Mouse (Mus musculus): ENCODE measurements around the gene Aak1. TPM values are rescaled to one million over a fixed set of nuclear protein-coding genes. Genes with fewer than 3 reads are reported as not detected.

The Aak1 gene
- polyA plus RNA-seq, 1 experiment = 2.2 TPM

GRCm38 (mm10) chr6:86832802-86833502 lies 16.4 kb upstream of the Aak1 start:
- peaks cover 48% of the 10 kb centered on the region for H3K4me1 ChIP-seq
- H3K27me3 ChIP-seq (replicated peaks) = no peaks in the 10 kb centered on the region
- H3K36me3 ChIP-seq (replicated peaks; ENCODE audit: low read length) = no peaks in the 10 kb centered on the region
- H3K9me3 ChIP-seq = 0 out of 2 replicates have a peak, but pooled peaks cover 2% of the 10 kb centered on the region
- H3K4me3 ChIP-seq (replicated peaks) = peak overlapping the region; percentile 53
- TF ChIP-seq FLI1 (IDR thresholded peaks at IDR 0.05; ENCODE audit: low read length) = no peak
- no peak for TF ChIP-seq GATA1 (IDR thresholded peaks at IDR 0.05; ENCODE audit: borderline replicate concordance, low read length)

- Histone ChIP-seq H3K4me3 (replicated peaks) (no peak overlapping the region), H3K36me3 (replicated peaks; ENCODE audit: low read length) (no peaks in the 10 kb centered on the region), H3K27me3 (replicated peaks) (peaks cover 2% of the 10 kb centered on the region), H3K4me1 (peaks cover 15% of the 10 kb centered on the region), H3K9me3 (no peaks in the 10 kb centered on the region)
- TF ChIP-seq GATA1 (IDR thresholded peaks at IDR 0.05; ENCODE audit: borderline replicate concordance, low read length) (no peak), FLI1 (IDR thresholded peaks at IDR 0.05; ENCODE audit: low read length) (no peak)
Measured at GRCm38 (mm10) chr6:86839089-86839488, 10.2 kb upstream of the Aak1 start.

GRCm38 (mm10) chr6:86841949-86842348 lies 7.4 kb upstream of the Aak1 start:
- H3K4me1 ChIP-seq = peaks cover 22% of the 10 kb centered on the region
- no peaks in the 10 kb centered on the region for H3K36me3 ChIP-seq (replicated peaks; ENCODE audit: low read length)
- no peak for TF ChIP-seq FLI1 (IDR thresholded peaks at IDR 0.05; ENCODE audit: low read length)
- no peak for TF ChIP-seq GATA1 (IDR thresholded peaks at IDR 0.05; ENCODE audit: borderline replicate concordance, low read length)

GRCm38 (mm10) chr6:86843636-86844035 lies 5.7 kb upstream of the Aak1 start:
- no peak for TF ChIP-seq GATA1 (IDR thresholded peaks at IDR 0.05; ENCODE audit: borderline replicate concordance, low read length)
- TF ChIP-seq FLI1 (IDR thresholded peaks at IDR 0.05; ENCODE audit: low read length) = no peak
- Histone ChIP-seq H3K9me3 (no peaks in the 10 kb centered on the region), H3K4me1 (peaks cover 29% of the 10 kb centered on the region)

More at GRCm38 (mm10) chr6:86841949-86842348, 7.4 kb upstream of the Aak1 start:
- Histone ChIP-seq H3K9me3 (no peaks in the 10 kb centered on the region), H3K27me3 (replicated peaks) (peaks cover 4% of the 10 kb centered on the region), H3K4me3 (replicated peaks) (no peak overlapping the region)

GRCm38 (mm10) chr6:86846467-86846866 lies 2.9 kb upstream of the Aak1 start:
- Histone ChIP-seq H3K27me3 (replicated peaks) (peaks cover 2% of the 10 kb centered on the region), H3K4me1 (peaks cover 46% of the 10 kb centered on the region), H3K4me3 (replicated peaks) (no peak overlapping the region), H3K36me3 (replicated peaks; ENCODE audit: low read length) (no peaks in the 10 kb centered on the region), H3K9me3 (no peaks in the 10 kb centered on the region)
- no peak for TF ChIP-seq GATA1 (IDR thresholded peaks at IDR 0.05; ENCODE audit: borderline replicate concordance, low read length)
- no peak for TF ChIP-seq FLI1 (IDR thresholded peaks at IDR 0.05; ENCODE audit: low read length)

More at GRCm38 (mm10) chr6:86843636-86844035, 5.7 kb upstream of the Aak1 start:
- no peak overlapping the region for H3K4me3 ChIP-seq (replicated peaks)
- H3K36me3 ChIP-seq (replicated peaks; ENCODE audit: low read length) = no peaks in the 10 kb centered on the region
- H3K27me3 ChIP-seq (replicated peaks) = peaks cover 4% of the 10 kb centered on the region

- no peak overlapping the region for H3K4me3 ChIP-seq (replicated peaks)
Measured at GRCm38 (mm10) chr6:86847816-86848215, 1.5 kb upstream of the Aak1 start.

GRCm38 (mm10) chr6:86848580-86848914 lies 770 bp upstream of the Aak1 start:
- H3K4me3 ChIP-seq (replicated peaks) = peak overlapping the region; percentile 98
- no peak for TF ChIP-seq GATA1 (IDR thresholded peaks at IDR 0.05; ENCODE audit: borderline replicate concordance, low read length)
- no peak for TF ChIP-seq FLI1 (IDR thresholded peaks at IDR 0.05; ENCODE audit: low read length)
- H3K9me3 ChIP-seq = no peaks in the 10 kb centered on the region
- H3K36me3 ChIP-seq (replicated peaks; ENCODE audit: low read length) = peaks cover 5% of the 10 kb centered on the region
- peaks cover 2% of the 10 kb centered on the region for H3K27me3 ChIP-seq (replicated peaks)
- H3K4me1 ChIP-seq = peaks cover 60% of the 10 kb centered on the region

More at GRCm38 (mm10) chr6:86847816-86848215, 1.5 kb upstream of the Aak1 start:
- Histone ChIP-seq H3K9me3 (no peaks in the 10 kb centered on the region), H3K36me3 (replicated peaks; ENCODE audit: low read length) (no peaks in the 10 kb centered on the region), H3K4me1 (peaks cover 59% of the 10 kb centered on the region), H3K27me3 (replicated peaks) (peaks cover 2% of the 10 kb centered on the region)
- TF ChIP-seq FLI1 (IDR thresholded peaks at IDR 0.05; ENCODE audit: low read length) (no peak), GATA1 (IDR thresholded peaks at IDR 0.05; ENCODE audit: borderline replicate concordance, low read length) (no peak)

GRCm38 (mm10) chr6:86849692-86850445 lies 552 bp downstream of the Aak1 start:
- peaks cover 18% of the 10 kb centered on the region for H3K36me3 ChIP-seq (replicated peaks; ENCODE audit: low read length)
- no peaks in the 10 kb centered on the region for H3K9me3 ChIP-seq
- H3K4me1 ChIP-seq = peaks cover 67% of the 10 kb centered on the region
- peak overlapping the region; percentile 98 for H3K4me3 ChIP-seq (replicated peaks)
- TF ChIP-seq GATA1 (IDR thresholded peaks at IDR 0.05; ENCODE audit: borderline replicate concordance, low read length) (no peak), FLI1 (IDR thresholded peaks at IDR 0.05; ENCODE audit: low read length) (no peak)
- H3K27me3 ChIP-seq (replicated peaks) = peaks cover 2% of the 10 kb centered on the region

- H3K4me3 ChIP-seq (replicated peaks) = peak overlapping the region; percentile 98
- TF ChIP-seq FLI1 (IDR thresholded peaks at IDR 0.05; ENCODE audit: low read length) (no peak), GATA1 (IDR thresholded peaks at IDR 0.05; ENCODE audit: borderline replicate concordance, low read length) (no peak)
- H3K27me3 ChIP-seq (replicated peaks) = peaks cover 2% of the 10 kb centered on the region
- H3K9me3 ChIP-seq = no peaks in the 10 kb centered on the region
- peaks cover 68% of the 10 kb centered on the region for H3K4me1 ChIP-seq
- H3K36me3 ChIP-seq (replicated peaks; ENCODE audit: low read length) = peaks cover 24% of the 10 kb centered on the region
Measured at GRCm38 (mm10) chr6:86850588-86850987, 1.3 kb downstream of the Aak1 start.

GRCm38 (mm10) chr6:86851561-86851960 lies 2.2 kb downstream of the Aak1 start:
- TF ChIP-seq GATA1 (IDR thresholded peaks at IDR 0.05; ENCODE audit: borderline replicate concordance, low read length) (no peak), FLI1 (IDR thresholded peaks at IDR 0.05; ENCODE audit: low read length) (no peak)
- Histone ChIP-seq H3K36me3 (replicated peaks; ENCODE audit: low read length) (peaks cover 33% of the 10 kb centered on the region), H3K27me3 (replicated peaks) (no peaks in the 10 kb centered on the region), H3K4me3 (replicated peaks) (no peak overlapping the region), H3K9me3 (no peaks in the 10 kb centered on the region), H3K4me1 (peaks cover 71% of the 10 kb centered on the region)

Measured in megakaryocyte, embryonic 14.5 days (primary cell).